Mouse (Mus musculus): Measurements from ENCODE around the gene Gdpgp1. TPM values are rescaled to one million over a fixed set of nuclear protein-coding genes. Genes with fewer than 3 reads are reported as not detected.

Gene Gdpgp1
- total RNA-seq, 2 experiments from 2014 or later = 6.3 to 6.4 TPM

GRCm38 (mm10) chr7:80220237-80220797 lies 12.3 kb upstream of the Gdpgp1 start:
- DNase-seq (ENCODE audit: low spot score in 2 of 2) = no peak

- no peak for DNase-seq (ENCODE audit: low spot score in 2 of 2)
These were observed 11.4 kb upstream of the Gdpgp1 start for GRCm38 (mm10) chr7:80221179-80221750.

GRCm38 (mm10) chr7:80227065-80227464 lies 5.6 kb upstream of the Gdpgp1 start:
- no peak for DNase-seq (ENCODE audit: low spot score in 2 of 2)

GRCm38 (mm10) chr7:80230196-80230595 lies 2.5 kb upstream of the Gdpgp1 start:
- DNase-seq (ENCODE audit: low spot score in 2 of 2) = no peak

- DNase-seq (ENCODE audit: low spot score in 2 of 2) = no peak
These were observed 635 bp upstream of the Gdpgp1 start for GRCm38 (mm10) chr7:80231971-80232488.

GRCm38 (mm10) chr7:80233799-80234198 lies 1.1 kb downstream of the Gdpgp1 start:
- no peak for DNase-seq (ENCODE audit: low spot score in 2 of 2)

- no peak for DNase-seq (ENCODE audit: low spot score in 2 of 2)
These were observed 5.9 kb downstream of the Gdpgp1 start for GRCm38 (mm10) chr7:80238542-80238941.

GRCm38 (mm10) chr7:80241661-80242060 lies 9.0 kb downstream of the Gdpgp1 start:
- DNase-seq (ENCODE audit: low spot score in 2 of 2) = no peak

GRCm38 (mm10) chr7:80244851-80245250 lies 12.2 kb downstream of the Gdpgp1 start:
- DNase-seq (ENCODE audit: low spot score in 2 of 2) = no peak

- peak; percentile 93 to 97 for DNase-seq (ENCODE audit: low spot score in 2 of 2)
These were observed 13.6 kb downstream of the Gdpgp1 start, which contains the start of gene Ttll13 for GRCm38 (mm10) chr7:80246148-80246721. Gene Ttll13 (plus strand): TSS chr7:80246376.

GRCm38 (mm10) chr7:80246859-80247258 lies 14.2 kb downstream of the Gdpgp1 start:
- DNase-seq (ENCODE audit: low spot score in 2 of 2) = no peak

GRCm38 (mm10) chr7:80252437-80252836 lies 19.8 kb downstream of the Gdpgp1 start:
- no peak for DNase-seq (ENCODE audit: low spot score in 2 of 2)

- DNase-seq (ENCODE audit: low spot score in 2 of 2) = no peak
These were observed 20.2 kb downstream of the Gdpgp1 start for GRCm38 (mm10) chr7:80252886-80253285.

- no peak for DNase-seq (ENCODE audit: low spot score in 2 of 2)
These were observed 23.3 kb downstream of the Gdpgp1 start for GRCm38 (mm10) chr7:80255981-80256380.

- no peak for DNase-seq (ENCODE audit: low spot score in 2 of 2)
These were observed 25.0 kb downstream of the Gdpgp1 start for GRCm38 (mm10) chr7:80257706-80258105.

- DNase-seq (ENCODE audit: low spot score in 2 of 2) = peak; percentile 73 to 87
These were observed 28.1 kb downstream of the Gdpgp1 start, which contains the start of gene Ngrn for GRCm38 (mm10) chr7:80260625-80261371. Gene Ngrn (plus strand): TSS chr7:80261215.

- DNase-seq (ENCODE audit: low spot score in 2 of 2) = peak; percentile 29 to 34
These were observed 28.8 kb downstream of the Gdpgp1 start for GRCm38 (mm10) chr7:80261372-80261990.

GRCm38 (mm10) chr7:80264606-80265005 lies 31.9 kb downstream of the Gdpgp1 start:
- no peak for DNase-seq (ENCODE audit: low spot score in 2 of 2)

- DNase-seq (ENCODE audit: low spot score in 2 of 2) = no peak
These were observed 35.1 kb downstream of the Gdpgp1 start for GRCm38 (mm10) chr7:80267764-80268163.

GRCm38 (mm10) chr7:80268897-80269750 lies 36.5 kb downstream of the Gdpgp1 start, which contains the start of gene Vps33b:
Gene Vps33b (plus strand): TSS chr7:80269649.
- peak; percentile 95 to 97 for DNase-seq (ENCODE audit: low spot score in 2 of 2)

Data from layer of hippocampus, postnatal 14 days (tissue).